Mouse (Mus musculus) intestine, embryonic 14.5 days (tissue): ENCODE data around the gene Ptrh1. TPM values are rescaled to one million over a fixed set of nuclear protein-coding genes. Genes with fewer than 3 reads are reported as not detected.
A peak's percentile ranks its signal among the peaks of the same experiment; 100 is the strongest.

Experiments
- ATAC-seq: fragments of 200-750 bp; cut with Nextera tagmentation; replicated peaks from 2 replicates; pipeline ENCODE4 v1.8.0; 2017; ENCODE audit warnings: low read depth, moderate number of reproducible peaks, moderate TSS enrichment, moderate library complexity; ENCODE audit not compliant: low FRiP score, low TSS enrichment
- DNase-seq: peaks from one replicate; pipeline ENCODE4 v3.0.0-alpha.2; 2018; ENCODE audit warnings: low spot score
- H3K27ac ChIP-seq: fragments of 300-500 bp; sonication (generic); 2 replicates; pipeline ENCODE4 v1.5.1; 2014; ENCODE audit warnings: low read depth, mild to moderate bottlenecking, control low read depth
- H3K27me3 ChIP-seq: fragments of 300-500 bp; sonication (generic); replicated peaks from 2 replicates; pipeline ENCODE4 v1.6.1; 2014; ENCODE audit warnings: low read length, control low read depth; ENCODE audit not compliant: control insufficient read depth, insufficient read depth
- H3K36me3 ChIP-seq: fragments of 300-500 bp; sonication (generic); 2 replicates; pipeline ENCODE4 v1.6.1; 2014; ENCODE audit warnings: low read length, control low read depth; ENCODE audit not compliant: control insufficient read depth, insufficient read depth
- H3K4me1 ChIP-seq: fragments of 300-500 bp; sonication (generic); replicated peaks from 2 replicates; pipeline ENCODE4 v1.6.1; 2014; ENCODE audit warnings: low read length, control low read depth, mixed read lengths; ENCODE audit not compliant: control insufficient read depth, insufficient read depth
- H3K4me2 ChIP-seq: fragments of 300-500 bp; sonication (generic); 2 replicates; pipeline ENCODE4 v1.6.1; 2014; ENCODE audit warnings: low read length
- H3K4me3 ChIP-seq: fragments of 300-500 bp; sonication (generic); 2 replicates; pipeline ENCODE4 v1.5.1; 2014; ENCODE audit warnings: low read depth, low read length, control low read depth, mixed read lengths
- H3K9ac ChIP-seq: fragments of 300-500 bp; sonication (generic); 2 replicates; pipeline ENCODE4 v1.6.1; 2014; ENCODE audit warnings: mild to moderate bottlenecking, low read length
- H3K9me3 ChIP-seq: fragments of 300-500 bp; sonication (generic); 2 replicates; pipeline ENCODE4 v1.6.1; 2016; ENCODE audit warnings: low read length, control low read depth; ENCODE audit not compliant: control insufficient read depth
- WGBS: fragments of 180-500 bp; shearing (Covaris S2); extraction: QIAGEN DNeasy Blood & Tissue Kit; methylation state at CpG from one replicate; pipeline ENCODE4 v1.1.7; 2014; 5-methylcytosine and 5-hydroxymethylcytosine counted together
- polyA plus RNA-seq: library from polyadenylated mRNA; unstranded; fragments of >200 nt; fragmentation: Nextera tagmentation; extraction: Ambion mirVana; gene quantifications from 2 replicates; pipeline ENCODE4 v1.2.1, GENCODE M21; 2014

Ptrh1 gene
- polyA plus RNA-seq, 1 experiment from 2014 or later: 5.1 TPM

GRCm38 (mm10) chr2:32759001-32759400 is 16.6 kb upstream of the Ptrh1 start:
- H3K4me1 ChIP-seq: peaks cover 4% of the 10 kb centered on the region
- no peak for DNase-seq
- no peak overlapping the region for H3K27ac ChIP-seq
- H3K9me3 ChIP-seq: no peaks in the 10 kb centered on the region
- H3K4me2 ChIP-seq: no peak overlapping the region
- H3K4me3 ChIP-seq: no peak overlapping the region
- no peaks in the 10 kb centered on the region for H3K27me3 ChIP-seq
- 86% methylated on average over 2 of the region's 2 CpGs for WGBS
- ATAC-seq: no peak
- H3K9ac ChIP-seq: no peak overlapping the region
- peaks cover 42% of the 10 kb centered on the region for H3K36me3 ChIP-seq

- whole genome bisulfite sequencing: 91% methylated on average over 14 of the region's 14 CpGs
- H3K36me3 ChIP-seq: peaks cover 30% of the 10 kb centered on the region
- no peak for DNase-seq
Measured at GRCm38 (mm10) chr2:32761361-32761760, 14.2 kb upstream of the Ptrh1 start.

GRCm38 (mm10) chr2:32761859-32762258 is 13.7 kb upstream of the Ptrh1 start:
- DNase-seq (no peak), ATAC-seq (no peak)
- H3K36me3 ChIP-seq: peaks cover 30% of the 10 kb centered on the region
- H3K27me3 ChIP-seq: no peaks in the 10 kb centered on the region
- no peaks in the 10 kb centered on the region for H3K9me3 ChIP-seq
- 92% methylated on average over 4 of the region's 4 CpGs for WGBS
- H3K27ac ChIP-seq: no peak overlapping the region
- H3K4me3 ChIP-seq: no peak overlapping the region
- H3K4me1 ChIP-seq: peaks cover 4% of the 10 kb centered on the region
- H3K9ac ChIP-seq: no peak overlapping the region
- no peak overlapping the region for H3K4me2 ChIP-seq

More at GRCm38 (mm10) chr2:32761361-32761760, 14.2 kb upstream of the Ptrh1 start:
- H3K9ac ChIP-seq: no peak overlapping the region
- no peak overlapping the region for H3K4me2 ChIP-seq
- H3K4me3 ChIP-seq: no peak overlapping the region
- ATAC-seq: no peak
- no peak overlapping the region for H3K27ac ChIP-seq
- H3K4me1 ChIP-seq: peaks cover 4% of the 10 kb centered on the region
- no peaks in the 10 kb centered on the region for H3K27me3 ChIP-seq
- no peaks in the 10 kb centered on the region for H3K9me3 ChIP-seq

GRCm38 (mm10) chr2:32763353-32763752 is 12.2 kb upstream of the Ptrh1 start:
- WGBS: 83% methylated on average over 3 of the region's 3 CpGs
- H3K36me3 ChIP-seq: peaks cover 30% of the 10 kb centered on the region
- no peak overlapping the region for H3K4me2 ChIP-seq
- DNase-seq (no peak), ATAC-seq (no peak)
- H3K27ac ChIP-seq: no peak overlapping the region
- H3K4me1 ChIP-seq: peaks cover 1% of the 10 kb centered on the region; the same call in 1 of the 2 replicates
- no peaks in the 10 kb centered on the region for H3K27me3 ChIP-seq
- H3K9ac ChIP-seq: no peak overlapping the region
- no peak overlapping the region for H3K4me3 ChIP-seq
- H3K9me3 ChIP-seq: no peaks in the 10 kb centered on the region

- no peaks in the 10 kb centered on the region for H3K4me1 ChIP-seq
- no peak for DNase-seq
- 68% methylated on average over 12 of the region's 12 CpGs for WGBS
- no peaks in the 10 kb centered on the region for H3K9me3 ChIP-seq
- H3K4me3 ChIP-seq: no peak overlapping the region
- ATAC-seq: no peak
- H3K36me3 ChIP-seq: peaks cover 3% of the 10 kb centered on the region
- no peaks in the 10 kb centered on the region for H3K27me3 ChIP-seq
- no peak overlapping the region for H3K27ac ChIP-seq
- no peak overlapping the region for H3K4me2 ChIP-seq
- no peak overlapping the region for H3K9ac ChIP-seq
Measured at GRCm38 (mm10) chr2:32767241-32767640, 8.3 kb upstream of the Ptrh1 start.

GRCm38 (mm10) chr2:32768661-32769285 is 6.8 kb upstream of the Ptrh1 start:
- H3K9ac ChIP-seq: no peak overlapping the region
- ATAC-seq (no peak), DNase-seq (peak; percentile 79)
- H3K9me3 ChIP-seq: no peaks in the 10 kb centered on the region
- 50% methylated on average over 19 of the region's 19 CpGs for WGBS
- no peak overlapping the region for H3K4me3 ChIP-seq
- no peak overlapping the region for H3K27ac ChIP-seq
- no peaks in the 10 kb centered on the region for H3K27me3 ChIP-seq
- H3K4me2 ChIP-seq: no peak overlapping the region
- no peaks in the 10 kb centered on the region for H3K36me3 ChIP-seq
- no peaks in the 10 kb centered on the region for H3K4me1 ChIP-seq

- no peak overlapping the region for H3K9ac ChIP-seq
- H3K9me3 ChIP-seq: no peaks in the 10 kb centered on the region
- no peaks in the 10 kb centered on the region for H3K27me3 ChIP-seq
- DNase-seq (no peak), ATAC-seq (no peak)
- no peak overlapping the region for H3K4me3 ChIP-seq
- H3K4me1 ChIP-seq: no peaks in the 10 kb centered on the region
- H3K36me3 ChIP-seq: no peaks in the 10 kb centered on the region
- no peak overlapping the region for H3K27ac ChIP-seq
- 75% methylated on average over 5 of the region's 5 CpGs for WGBS
- H3K4me2 ChIP-seq: no peak overlapping the region
Measured at GRCm38 (mm10) chr2:32769327-32770085, 6.1 kb upstream of the Ptrh1 start.

GRCm38 (mm10) chr2:32771886-32772285 is 3.7 kb upstream of the Ptrh1 start:
- 23% methylated on average over 12 of the region's 12 CpGs for WGBS
- H3K36me3 ChIP-seq: no peaks in the 10 kb centered on the region
- H3K4me3 ChIP-seq: no peak overlapping the region
- no peak overlapping the region for H3K9ac ChIP-seq
- H3K4me1 ChIP-seq: peaks cover 11% of the 10 kb centered on the region
- no peaks in the 10 kb centered on the region for H3K27me3 ChIP-seq
- ATAC-seq (no peak), DNase-seq (no peak)
- H3K4me2 ChIP-seq: no peak overlapping the region
- no peaks in the 10 kb centered on the region for H3K9me3 ChIP-seq
- H3K27ac ChIP-seq: no peak overlapping the region
